ENCODE assay signal across 25 mouse cellular contexts in genomic region chr16:4850938-4851628, GRCm38 (mm10). TPM values are rescaled to one million over a fixed set of nuclear protein-coding genes. Genes with fewer than 3 reads are reported as not detected.
DNase-seq lines count a peak whose midpoint lies in the region; ATAC-seq lines count a peak whose summit lies in the region.
"Had no signal": no experiment of that assay in that cellular context is flagged by ENCODE, and none has a peak within 500 bp of the region (broad histone marks: within the 10 kb centered on the region; RNA-seq: fewer than 3 reads in every experiment).

No protein-coding gene starts in this region.

- H3K27me3 ChIP-seq in heart, embryonic 15.5 days = no peaks in the 10 kb centered on the region
- H3K27me3 ChIP-seq in limb, embryonic 12.5 days = no peaks in the 10 kb centered on the region; the same call in 1 of the 2 replicates
- no peaks in the 10 kb centered on the region for H3K27me3 ChIP-seq in limb, embryonic 10.5 days (ENCODE audit: low read depth, poor library complexity, severe bottlenecking)
- H3K27me3 ChIP-seq in embryonic facial prominence, embryonic 15.5 days = no peaks in the 10 kb centered on the region
- no peaks in the 10 kb centered on the region for H3K27me3 ChIP-seq in stomach, embryonic 14.5 days (ENCODE audit: control insufficient read depth, insufficient read depth, low read length)
- H3K27me3 ChIP-seq: CH12.LX; forebrain, embryonic 13.5 days had no signal

- intact Hi-C loops in heart, postnatal 25 days (cut with DNase I) = no loop called here

- H3K4me3 ChIP-seq in heart, embryonic 15.5 days = no peak overlapping the region
- H3K4me3 ChIP-seq in limb, embryonic 12.5 days (replicated peaks) = no peak overlapping the region
- H3K4me3 ChIP-seq in limb, embryonic 10.5 days = no peak overlapping the region
- no peak overlapping the region for H3K4me3 ChIP-seq in embryonic facial prominence, embryonic 15.5 days (replicated peaks)
- no peak overlapping the region for H3K4me3 ChIP-seq in stomach, embryonic 14.5 days (ENCODE audit: low read depth, low read length)
- H3K4me3 ChIP-seq: erythroblast, embryonic 14.5 days; forebrain, embryonic 13.5 days; heart, adult 2 months; left cerebral cortex, adult 2 months; liver, embryonic 13.5 days had no signal

- H3K9me3 ChIP-seq in heart, embryonic 15.5 days (replicated peaks) = no peaks in the 10 kb centered on the region
- no peaks in the 10 kb centered on the region for H3K9me3 ChIP-seq in limb, embryonic 12.5 days
- no peaks in the 10 kb centered on the region for H3K9me3 ChIP-seq in limb, embryonic 10.5 days (replicated peaks)
- no peaks in the 10 kb centered on the region for H3K9me3 ChIP-seq in embryonic facial prominence, embryonic 15.5 days (replicated peaks)
- no peaks in the 10 kb centered on the region for H3K9me3 ChIP-seq in stomach, embryonic 14.5 days (ENCODE audit: control insufficient read depth, low read depth, low read length)
- H3K9me3 ChIP-seq: forebrain, embryonic 13.5 days; liver, embryonic 13.5 days had no signal

- H3K9ac ChIP-seq in heart, embryonic 15.5 days = no peak overlapping the region
- H3K9ac ChIP-seq in limb, embryonic 12.5 days (replicated peaks) = no peak overlapping the region
- no peak overlapping the region for H3K9ac ChIP-seq in embryonic facial prominence, embryonic 15.5 days
- no peak overlapping the region for H3K9ac ChIP-seq in stomach, embryonic 14.5 days (replicated peaks; ENCODE audit: low read depth, low read length)
- H3K9ac ChIP-seq: forebrain, embryonic 13.5 days; hindbrain, embryonic 14.5 days; liver, embryonic 13.5 days had no signal

- H3K36me3 ChIP-seq in heart, embryonic 15.5 days = no peaks in the 10 kb centered on the region
- H3K36me3 ChIP-seq in limb, embryonic 12.5 days = no peaks in the 10 kb centered on the region
- no peaks in the 10 kb centered on the region for H3K36me3 ChIP-seq in limb, embryonic 10.5 days
- H3K36me3 ChIP-seq in embryonic facial prominence, embryonic 15.5 days = no peaks in the 10 kb centered on the region
- no peaks in the 10 kb centered on the region for H3K36me3 ChIP-seq in stomach, embryonic 14.5 days (ENCODE audit: control insufficient read depth, insufficient read depth, low read length)
- H3K36me3 ChIP-seq: liver, embryonic 13.5 days had no signal

- 0 out of 2 replicates have a peak overlapping the region, but pooled peaks have one; percentile 8 for H3K27ac ChIP-seq in heart, embryonic 15.5 days
- 0 out of 2 replicates have a peak overlapping the region, but pooled peaks have one; percentile 35 for H3K27ac ChIP-seq in limb, embryonic 12.5 days
- H3K27ac ChIP-seq in limb, embryonic 10.5 days = no peak overlapping the region
- peak overlapping the region; percentile 58; the same call in 1 of the 2 replicates for H3K27ac ChIP-seq in embryonic facial prominence, embryonic 15.5 days (replicated peaks)
- peak overlapping the region; percentile 53; the same call in 1 of the 2 replicates for H3K27ac ChIP-seq in stomach, embryonic 14.5 days (ENCODE audit: low read length)
- H3K27ac ChIP-seq: forebrain, embryonic 13.5 days; heart, adult 2 months; hindbrain, embryonic 14.5 days; left cerebral cortex, adult 2 months; liver, embryonic 13.5 days had no signal

- no peak for DNase-seq in heart, postnatal 25 days (ENCODE audit: low spot score)
- no peak for DNase-seq in limb, embryonic 10.5 days (ENCODE audit: low spot score)
- no peak for DNase-seq in urinary bladder, postnatal 36 days (ENCODE audit: low spot score in 2 of 2)
- DNase-seq: cerebellum, adult 11 months; cerebellum, postnatal 25 days; heart, adult 2 months; heart, postnatal 14 days; kidney, adult 11 months; layer of hippocampus, adult 9-11 months; left cerebral cortex, postnatal 4 days; liver, embryonic 13.5 days; retina, postnatal 1 day; thymus, postnatal 25 days had no signal

- 0 out of 2 replicates have a peak, but pooled peaks cover 3% of the 10 kb centered on the region for H3K4me1 ChIP-seq in heart, embryonic 15.5 days (replicated peaks)
- no peaks in the 10 kb centered on the region for H3K4me1 ChIP-seq in limb, embryonic 12.5 days (replicated peaks)
- peaks cover 2% of the 10 kb centered on the region; the same call in 1 of the 2 replicates for H3K4me1 ChIP-seq in limb, embryonic 10.5 days
- peaks cover 8% of the 10 kb centered on the region; the same call in 1 of the 2 replicates for H3K4me1 ChIP-seq in embryonic facial prominence, embryonic 15.5 days
- H3K4me1 ChIP-seq in stomach, embryonic 14.5 days (ENCODE audit: control insufficient read depth, insufficient read depth, low read length) = peaks cover 7% of the 10 kb centered on the region; the same call in 1 of the 2 replicates
- H3K4me1 ChIP-seq: forebrain, embryonic 13.5 days; liver, embryonic 13.5 days had no signal

- 51% methylated on average over 5 of the region's 5 CpGs for WGBS in heart, embryonic 15.5 days
- WGBS in limb, embryonic 12.5 days = 41% methylated on average over 5 of the region's 5 CpGs
- 73% methylated on average over 5 of the region's 5 CpGs for WGBS in limb, embryonic 10.5 days
- WGBS in embryonic facial prominence, embryonic 15.5 days = 36% methylated on average over 5 of the region's 5 CpGs
- 37% methylated on average over 5 of the region's 5 CpGs for WGBS in stomach, embryonic 14.5 days

- H3K4me2 ChIP-seq in heart, embryonic 15.5 days = no peak overlapping the region
- no peak overlapping the region for H3K4me2 ChIP-seq in limb, embryonic 12.5 days
- H3K4me2 ChIP-seq in embryonic facial prominence, embryonic 15.5 days (replicated peaks) = no peak overlapping the region
- no peak overlapping the region for H3K4me2 ChIP-seq in stomach, embryonic 14.5 days (replicated peaks; ENCODE audit: low read depth, low read length)
- H3K4me2 ChIP-seq: forebrain, embryonic 13.5 days; hindbrain, embryonic 14.5 days; liver, embryonic 13.5 days; midbrain, embryonic 11.5 days had no signal

- ATAC-seq in heart, embryonic 15.5 days (replicated peaks; ENCODE audit: insufficient number of reproducible peaks, insufficient read depth, low FRiP score, low read depth) = no peak
- no peak for ATAC-seq in limb, embryonic 12.5 days (ENCODE audit: insufficient number of reproducible peaks, insufficient read depth, low FRiP score, low TSS enrichment, low read depth)
- ATAC-seq in embryonic facial prominence, embryonic 15.5 days (ENCODE audit: insufficient number of reproducible peaks, low FRiP score, low TSS enrichment, low read depth) = no peak
- ATAC-seq in stomach, embryonic 14.5 days (ENCODE audit: insufficient number of reproducible peaks, insufficient read depth, low FRiP score, low read depth) = no peak
- ATAC-seq: forebrain, embryonic 13.5 days had no signal

RNA-seq across cellular contexts. Expression of gene 4930562C15Rik, which starts 15.9 kb away (rescaled TPM):
- 0.26 and 0.28 TPM in 2 replicates for polyA plus RNA-seq in heart, embryonic 15.5 days (2015; fragmentation: Nextera tagmentation; extraction: Ambion mirVana)
- not detected for total RNA-seq in heart, postnatal 25 days (2021)
- polyA plus RNA-seq in limb, embryonic 12.5 days (2016; fragmentation: Nextera tagmentation; extraction: Ambion mirVana) = 0.46 and 0.58 TPM in 2 replicates
- 0.40 and 0.71 TPM in 2 replicates for polyA plus RNA-seq in limb, embryonic 10.5 days (2016; fragmentation: Nextera tagmentation; extraction: Ambion mirVana)
- 0.32 and 0.63 TPM in 2 replicates for polyA plus RNA-seq in embryonic facial prominence, embryonic 15.5 days (2015; fragmentation: Nextera tagmentation; extraction: Ambion mirVana)
- polyA plus RNA-seq in stomach, embryonic 14.5 days (2014; fragmentation: Nextera tagmentation; extraction: Ambion mirVana) = 1.3 and 1.5 TPM in 2 replicates
- total RNA-seq: adrenal gland, postnatal 25 days; gastrocnemius, postnatal 14 days; heart, adult 2 months; left cerebral cortex, adult 2 months; left cerebral cortex, postnatal 4 days had no signal
- polyA plus RNA-seq: erythroblast, embryonic 14.5 days; liver, embryonic 13.5 days had no signal

RNA-seq across cellular contexts. Expression of gene Ubald1, which starts 29.0 kb away (rescaled TPM):
- polyA plus RNA-seq in heart, embryonic 15.5 days (2015; fragmentation: Nextera tagmentation; extraction: Ambion mirVana) = 24.7 and 29.7 TPM in 2 replicates
- 10 to 100 TPM; 20.2 to 20.9 TPM for total RNA-seq in heart, postnatal 25 days (2021)
- polyA plus RNA-seq in limb, embryonic 12.5 days (2016; fragmentation: Nextera tagmentation; extraction: Ambion mirVana) = 31.5 and 35.3 TPM in 2 replicates
- 43.6 and 43.8 TPM in 2 replicates for polyA plus RNA-seq in limb, embryonic 10.5 days (2016; fragmentation: Nextera tagmentation; extraction: Ambion mirVana)
- 43.8 and 51.3 TPM in 2 replicates for polyA plus RNA-seq in embryonic facial prominence, embryonic 15.5 days (2015; fragmentation: Nextera tagmentation; extraction: Ambion mirVana)
- polyA plus RNA-seq in stomach, embryonic 14.5 days (2014; fragmentation: Nextera tagmentation; extraction: Ambion mirVana) = 41.4 and 46.1 TPM in 2 replicates

RNA-seq across cellular contexts. Expression of gene Mgrn1, which starts 35.0 kb away (rescaled TPM):
- 101 and 112 TPM in 2 replicates for polyA plus RNA-seq in heart, embryonic 15.5 days (2015; fragmentation: Nextera tagmentation; extraction: Ambion mirVana)
- total RNA-seq in heart, postnatal 25 days (2021) = 100 to 1,000 TPM; 147 to 148 TPM
- polyA plus RNA-seq in limb, embryonic 12.5 days (2016; fragmentation: Nextera tagmentation; extraction: Ambion mirVana) = 87.1 and 87.5 TPM in 2 replicates
- polyA plus RNA-seq in limb, embryonic 10.5 days (2016; fragmentation: Nextera tagmentation; extraction: Ambion mirVana) = 68.0 and 84.5 TPM in 2 replicates
- 84.1 and 87.0 TPM in 2 replicates for polyA plus RNA-seq in embryonic facial prominence, embryonic 15.5 days (2015; fragmentation: Nextera tagmentation; extraction: Ambion mirVana)
- 85.4 and 91.4 TPM in 2 replicates for polyA plus RNA-seq in stomach, embryonic 14.5 days (2014; fragmentation: Nextera tagmentation; extraction: Ambion mirVana)
